Mouse (Mus musculus) myocyte (in vitro differentiated cells): Measurements from ENCODE around the gene Anxa1. TPM values are rescaled to one million over a fixed set of nuclear protein-coding genes. Genes with fewer than 3 reads are reported as not detected.
A peak's percentile ranks its signal among the peaks of the same experiment; 100 is the strongest.

Experiments
- H3K27me3 ChIP-seq: one replicate; pipeline ENCODE4 v1.6.1; 2011; ENCODE audit not compliant: control insufficient read depth, insufficient read depth, insufficient read length
- H3K36me3 ChIP-seq: one replicate; pipeline ENCODE4 v1.6.1; 2011; ENCODE audit not compliant: control insufficient read depth, insufficient read depth
- H3K4me2 ChIP-seq: one replicate; pipeline ENCODE4 v1.6.1; 2011; ENCODE audit warnings: low read depth, control low read depth
- H3K4me3 ChIP-seq: one replicate; pipeline ENCODE4 v1.5.1; 2011; ENCODE audit warnings: mild to moderate bottlenecking, control low read depth, moderate library complexity
- H3K79me2 ChIP-seq: one replicate; pipeline ENCODE4 v1.6.1; 2011; ENCODE audit not compliant: control insufficient read depth, insufficient read depth
- H3ac ChIP-seq: one replicate; pipeline ENCODE4 v1.6.1; 2011; ENCODE audit not compliant: control insufficient read depth, insufficient read length
- CEBPB ChIP-seq: IDR thresholded peaks from 2 replicates; pipeline ENCODE4 v1.6.1; 2011; ENCODE audit warnings: mild to moderate bottlenecking, moderate library complexity; ENCODE audit not compliant: poor library complexity, insufficient read depth, severe bottlenecking
- E2F4 ChIP-seq: IDR thresholded peaks from one replicate; pipeline ENCODE4 v1.6.1; 2011; ENCODE audit warnings: mild to moderate bottlenecking, control low read depth, moderate library complexity; ENCODE audit not compliant: insufficient read depth
- MAX ChIP-seq: IDR thresholded peaks from one replicate; pipeline ENCODE4 v1.6.1; 2011; ENCODE audit warnings: low read depth, mild to moderate bottlenecking, control low read depth
- MYOD1 ChIP-seq, 3 experiments: IDR thresholded peaks; one replicate each; pipeline ENCODE4 v1.6.1; 2011; ENCODE audit warnings: control low read depth in 2 of 3, low read depth in 2 of 3, mild to moderate bottlenecking in 2 of 3, moderate library complexity in 1 of 3; ENCODE audit not compliant: insufficient read length in 2 of 3, control insufficient read depth in 1 of 3
- MYOG ChIP-seq, 3 experiments: IDR thresholded peaks; one replicate each; pipeline ENCODE4 v1.6.1; 2011; ENCODE audit warnings: control low read depth in 2 of 3, low read depth in 2 of 3, mild to moderate bottlenecking in 2 of 3; ENCODE audit not compliant: insufficient read length in 2 of 3, control insufficient read depth in 1 of 3, insufficient read depth in 1 of 3
- POLR2A ChIP-seq: IDR thresholded peaks from one replicate; pipeline ENCODE4 v1.6.1; 2011; ENCODE audit warnings: low read depth, mild to moderate bottlenecking, control low read depth, moderate library complexity; ENCODE audit not compliant: insufficient read length
- POLR2AphosphoS2 ChIP-seq: IDR thresholded peaks from one replicate; pipeline ENCODE4 v1.6.1; 2011; ENCODE audit warnings: low read depth, control low read depth; ENCODE audit not compliant: insufficient read length
- REST ChIP-seq: IDR thresholded peaks from one replicate; pipeline ENCODE4 v1.6.1; 2011; ENCODE audit warnings: mild to moderate bottlenecking, control low read depth, moderate library complexity; ENCODE audit not compliant: insufficient read depth, insufficient read length
- SRF ChIP-seq: IDR thresholded peaks from one replicate; pipeline ENCODE4 v1.6.1; 2011; ENCODE audit warnings: low read depth; ENCODE audit not compliant: control insufficient read depth, insufficient read length
- TCF12 ChIP-seq: IDR thresholded peaks from one replicate; pipeline ENCODE4 v1.6.1; 2011; ENCODE audit warnings: mild to moderate bottlenecking, control low read depth; ENCODE audit not compliant: poor library complexity, insufficient read depth, severe bottlenecking
- TCF3 ChIP-seq: IDR thresholded peaks from one replicate; pipeline ENCODE4 v1.6.1; 2011; ENCODE audit warnings: low read depth, control low read depth; ENCODE audit not compliant: insufficient read length
- USF1 ChIP-seq: IDR thresholded peaks from one replicate; pipeline ENCODE4 v1.6.1; 2011; ENCODE audit warnings: low read depth, mild to moderate bottlenecking, control low read depth, moderate library complexity
- polyA plus RNA-seq: library from polyadenylated mRNA; unstranded; fragments of >200 nt; fragmentation: generic; extraction: Trizol; gene quantifications from one replicate; pipeline ENCODE4 v1.2.1, GENCODE M21; 2012; ENCODE audit warnings: missing spikeins

Gene Anxa1
- polyA plus RNA-seq, 1 experiment, result 139 TPM

DNA sequence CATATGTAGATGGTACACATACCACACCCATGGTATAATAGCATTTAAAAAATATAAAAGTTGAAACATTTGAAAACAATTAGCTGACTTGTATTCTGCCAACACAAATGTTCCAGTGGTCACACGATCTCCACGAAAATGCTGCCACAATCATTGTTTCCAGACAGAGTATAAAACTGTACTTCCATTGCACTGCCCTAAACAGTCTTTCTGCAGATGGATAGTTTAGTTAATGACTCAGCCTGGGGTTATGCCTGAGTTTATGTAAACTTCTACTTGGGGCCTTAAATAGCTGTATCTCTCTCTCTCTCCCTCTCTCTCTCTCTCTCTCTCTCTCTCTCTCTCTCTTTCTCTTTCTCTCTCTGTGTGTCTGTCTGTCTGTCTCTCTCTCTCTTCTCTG is 24.7 kb downstream of the Anxa1 start:
- H3ac ChIP-seq, result no peak overlapping the region
- H3K4me2 ChIP-seq, result peak overlapping the region; percentile 56
- H3K36me3 ChIP-seq, result no peaks in the 10 kb centered on the region
- TF ChIP-seq REST (no peak), MAX (no peak), MYOG (IDR thresholded peaks at IDR 0.05; ENCODE audit: control insufficient read depth in 1 of 3, insufficient read depth in 1 of 3, insufficient read length in 2 of 3, low read depth in 2 of 3) (no peak), SRF (no peak)
- H3K79me2 ChIP-seq, result no peaks in the 10 kb centered on the region
- H3K27me3 ChIP-seq, result peaks cover 4% of the 10 kb centered on the region
- H3K4me3 ChIP-seq, result no peak overlapping the region

DNA sequence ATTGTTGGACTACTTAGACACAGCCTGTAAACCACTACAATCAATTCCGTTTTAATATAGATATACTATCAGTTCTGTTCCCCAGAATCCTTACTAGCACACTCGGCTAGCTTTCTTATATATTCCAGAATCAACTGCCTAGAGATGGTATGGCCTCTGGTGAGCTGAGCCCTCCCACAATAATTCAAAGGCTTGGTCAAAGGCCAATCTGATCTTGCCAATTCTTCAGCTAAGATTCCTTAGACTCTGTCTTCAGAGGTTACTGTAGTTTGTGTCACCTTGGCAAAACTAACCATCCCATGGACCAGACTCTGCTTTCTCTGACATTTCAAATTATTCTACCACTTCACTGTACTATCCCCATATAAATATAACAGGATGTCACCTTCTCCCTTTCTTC is 25.4 kb downstream of the Anxa1 start:
- H3K4me2 ChIP-seq, result no peak overlapping the region
- no peak overlapping the region for H3K4me3 ChIP-seq
- no peaks in the 10 kb centered on the region for H3K36me3 ChIP-seq
- H3ac ChIP-seq, result no peak overlapping the region
- TF ChIP-seq MAX, result no peak
- no peak for TF ChIP-seq TCF3
- no peak for TF ChIP-seq SRF
- TF ChIP-seq REST, result no peak
- no peak for TF ChIP-seq E2F4
- no peak for TF ChIP-seq USF1
- TF ChIP-seq CEBPB, result no peak
- TF ChIP-seq MYOD1 (IDR thresholded peaks at IDR 0.05; ENCODE audit: control insufficient read depth in 1 of 3, insufficient read length in 2 of 3, low read depth in 2 of 3), result no peak
- TF ChIP-seq TCF12, result no peak
- TF ChIP-seq MYOG (IDR thresholded peaks at IDR 0.05; ENCODE audit: control insufficient read depth in 1 of 3, insufficient read depth in 1 of 3, insufficient read length in 2 of 3, low read depth in 2 of 3), result no peak
- no peak for TF ChIP-seq POLR2A
- TF ChIP-seq POLR2AphosphoS2, result no peak
- no peaks in the 10 kb centered on the region for H3K79me2 ChIP-seq
- H3K27me3 ChIP-seq, result peaks cover 4% of the 10 kb centered on the region

GRCm38 (mm10) chr19:20364931-20365330 is 25.8 kb downstream of the Anxa1 start:
- no peak overlapping the region for H3K4me2 ChIP-seq
- no peaks in the 10 kb centered on the region for H3K36me3 ChIP-seq
- no peak overlapping the region for H3K4me3 ChIP-seq
- no peak overlapping the region for H3ac ChIP-seq
- H3K79me2 ChIP-seq, result no peaks in the 10 kb centered on the region
- TF ChIP-seq POLR2AphosphoS2, result no peak
- TF ChIP-seq REST, result no peak
- TF ChIP-seq MAX, result no peak
- TF ChIP-seq POLR2A, result no peak
- no peak for TF ChIP-seq TCF3
- TF ChIP-seq USF1, result no peak
- TF ChIP-seq TCF12, result no peak
- no peak for TF ChIP-seq MYOD1 (IDR thresholded peaks at IDR 0.05; ENCODE audit: control insufficient read depth in 1 of 3, insufficient read length in 2 of 3, low read depth in 2 of 3)
- TF ChIP-seq CEBPB, result no peak
- no peak for TF ChIP-seq SRF
- H3K27me3 ChIP-seq, result peaks cover 4% of the 10 kb centered on the region

GRCm38 (mm10) chr19:20363221-20363620 is 27.5 kb downstream of the Anxa1 start:
- Histone ChIP-seq H3K4me3 (no peak overlapping the region), H3K79me2 (no peaks in the 10 kb centered on the region), H3K36me3 (no peaks in the 10 kb centered on the region), H3K27me3 (peaks cover 4% of the 10 kb centered on the region), H3ac (no peak overlapping the region), H3K4me2 (peak overlapping the region; percentile 18)
- TF ChIP-seq REST (no peak), CEBPB (no peak), SRF (no peak), TCF12 (no peak), TCF3 (no peak), POLR2A (no peak)

- no peaks in the 10 kb centered on the region for H3K36me3 ChIP-seq
- no peak for TF ChIP-seq TCF12
Observed at GRCm38 (mm10) chr19:20361917-20362577, 28.7 kb downstream of the Anxa1 start.

More at GRCm38 (mm10) chr19:20361917-20362577, 28.7 kb downstream of the Anxa1 start:
- Histone ChIP-seq H3K79me2 (no peaks in the 10 kb centered on the region), H3K27me3 (peaks cover 4% of the 10 kb centered on the region), H3K4me2 (no peak overlapping the region), H3ac (no peak overlapping the region), H3K4me3 (no peak overlapping the region)
